Mouse (Mus musculus): ENCODE results near the gene Tmem41a. TPM values are rescaled to one million over a fixed set of nuclear protein-coding genes. Genes with fewer than 3 reads are reported as not detected.

The Tmem41a gene
- polyA plus RNA-seq, 1 experiment from 2014 or later, result 40.2 TPM

DNA sequence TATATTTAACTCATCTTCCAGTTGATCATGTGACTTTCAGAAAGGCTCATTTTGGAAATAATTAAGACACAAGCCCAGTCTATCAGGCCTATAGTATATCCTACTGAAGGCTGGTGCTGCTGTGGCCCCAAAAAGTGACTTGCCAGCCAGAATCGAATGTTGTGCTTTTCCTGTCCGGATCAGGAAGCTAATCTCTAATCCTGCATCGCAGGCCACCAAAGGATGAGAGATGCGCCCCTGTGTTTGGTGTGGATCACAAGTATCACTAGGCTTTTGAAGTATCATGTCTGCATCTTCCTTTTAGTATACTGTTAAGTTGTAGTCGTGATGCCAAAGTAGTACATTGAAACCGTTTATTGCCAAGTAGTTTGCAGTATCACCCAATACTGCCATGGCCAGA lies 53.5 kb downstream of the Tmem41a start:
- H3K36me3 ChIP-seq, result peaks cover 22% of the 10 kb centered on the region
- H3K27me3 ChIP-seq, result no peaks in the 10 kb centered on the region
- no peak overlapping the region for H3K9ac ChIP-seq
- no peak overlapping the region for H3K4me2 ChIP-seq
- H3K4me3 ChIP-seq, result no peak overlapping the region
- peaks cover 7% of the 10 kb centered on the region; the same call in 1 of the 2 replicates for H3K4me1 ChIP-seq (replicated peaks)
- H3K9me3 ChIP-seq, result no peaks in the 10 kb centered on the region; the same call in 1 of the 2 replicates
- 96% methylated on average over 6 of the region's 6 CpGs for WGBS
- H3K27ac ChIP-seq, result no peak overlapping the region
- ATAC-seq (ENCODE audit: low FRiP score), result no peak

DNA sequence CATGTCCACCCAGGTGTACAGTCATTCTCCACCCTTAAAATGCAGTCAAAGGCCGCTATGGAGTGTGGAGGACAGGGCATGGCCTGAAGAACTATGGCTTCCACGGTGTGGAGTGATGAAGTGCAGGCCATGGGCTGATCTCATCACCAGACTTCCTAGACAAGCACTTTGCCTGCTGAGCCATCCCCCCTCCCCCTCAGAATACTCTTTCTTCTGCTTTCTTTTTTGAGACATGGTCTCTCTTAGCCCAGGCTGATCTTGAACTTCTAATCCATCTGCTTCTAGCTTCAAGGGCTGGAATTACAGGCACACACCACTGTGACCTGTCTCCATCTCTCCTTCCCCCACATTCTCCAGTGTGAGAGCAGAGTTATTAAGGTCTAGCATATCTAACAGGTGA lies 59.8 kb downstream of the Tmem41a start:
- Histone ChIP-seq H3K4me3 (no peak overlapping the region), H3K27ac (no peak overlapping the region), H3K4me2 (no peak overlapping the region), H3K9ac (no peak overlapping the region), H3K4me1 (replicated peaks) (peaks cover 6% of the 10 kb centered on the region; the same call in 1 of the 2 replicates), H3K36me3 (peaks cover 9% of the 10 kb centered on the region), H3K9me3 (no peaks in the 10 kb centered on the region; the same call in 1 of the 2 replicates), H3K27me3 (no peaks in the 10 kb centered on the region)
- WGBS, result 93% methylated on average over 2 of the region's 2 CpGs
- no peak for ATAC-seq (ENCODE audit: low FRiP score)

Other genes starting within 250 kb of the Tmem41a start
- 1.3 TPM in 2 replicates for gene Ehhadh, start 159.7 kb downstream of the Tmem41a start, polyA plus RNA-seq (2015; fragmentation: Nextera tagmentation; extraction: Ambion mirVana)
- 7.9 and 8.2 TPM in 2 replicates for gene Map3k13, start 153.2 kb downstream of the Tmem41a start, polyA plus RNA-seq (2015; fragmentation: Nextera tagmentation; extraction: Ambion mirVana)
- gene Liph, start 48.1 kb upstream of the Tmem41a start, polyA plus RNA-seq (2015; fragmentation: Nextera tagmentation; extraction: Ambion mirVana), result 0.19 and 0.47 TPM in 2 replicates
- 43.7 and 45.3 TPM in 2 replicates for gene Senp2, start 61.9 kb upstream of the Tmem41a start, polyA plus RNA-seq (2015; fragmentation: Nextera tagmentation; extraction: Ambion mirVana)
- gene Igf2bp2, start 215.7 kb upstream of the Tmem41a start, polyA plus RNA-seq (2015; fragmentation: Nextera tagmentation; extraction: Ambion mirVana), result 33.1 and 33.5 TPM in 2 replicates

Data from hindbrain, embryonic 13.5 days (tissue).